Mouse (Mus musculus) lung, postnatal 4 days (tissue): Measurements from ENCODE around the gene Cnot1.

Source experiments
- DNase-seq, 2 experiments: peaks; one replicate each; pipeline ENCODE4 v3.0.0; 2021

The Cnot1 gene

GRCm38 (mm10) chr8:95716546-95717335 lies 90.5 kb downstream of the Cnot1 start:
- DNase-seq: no peak

- peak; percentile 87 to 90 for DNase-seq
Observed at GRCm38 (mm10) chr8:95715676-95716531, 91.4 kb downstream of the Cnot1 start, which contains the start of gene Setd6. Gene Setd6 (plus strand): TSS chr8:95715881.

GRCm38 (mm10) chr8:95714837-95715413 lies 92.3 kb downstream of the Cnot1 start:
- DNase-seq: no peak

- DNase-seq: no peak
Observed at GRCm38 (mm10) chr8:95714367-95714766, 92.9 kb downstream of the Cnot1 start.

- DNase-seq: peak; percentile 40 to 78
Observed at GRCm38 (mm10) chr8:95713100-95714010, 93.9 kb downstream of the Cnot1 start.

- DNase-seq: no peak
Observed at GRCm38 (mm10) chr8:95712395-95712794, 94.9 kb downstream of the Cnot1 start.

- DNase-seq: peak in 1 of 2 experiments; percentile 51
Observed at GRCm38 (mm10) chr8:95711029-95711428, 96.2 kb downstream of the Cnot1 start.

GRCm38 (mm10) chr8:95709579-95709978 lies 97.7 kb downstream of the Cnot1 start:
- DNase-seq: no peak

- DNase-seq: no peak
Observed at GRCm38 (mm10) chr8:95704538-95704937, 102.7 kb downstream of the Cnot1 start.

GRCm38 (mm10) chr8:95703461-95704260 lies 103.6 kb downstream of the Cnot1 start:
- DNase-seq: peak; percentile 29 to 48

GRCm38 (mm10) chr8:95702480-95703446 lies 104.5 kb downstream of the Cnot1 start:
- peak; percentile 85 to 86 for DNase-seq

- peak in 1 of 2 experiments; percentile 18 for DNase-seq
Observed at GRCm38 (mm10) chr8:95701809-95702208, 105.5 kb downstream of the Cnot1 start.

- no peak for DNase-seq
Observed at GRCm38 (mm10) chr8:95700282-95700681, 107.0 kb downstream of the Cnot1 start.

- DNase-seq: no peak
Observed at GRCm38 (mm10) chr8:95698179-95698578, 109.1 kb downstream of the Cnot1 start.

- DNase-seq: peak; percentile 73 to 86
Observed at GRCm38 (mm10) chr8:95697128-95697527, 110.1 kb downstream of the Cnot1 start.

GRCm38 (mm10) chr8:95696661-95697060 lies 110.6 kb downstream of the Cnot1 start:
- DNase-seq: no peak

- no peak for DNase-seq
Observed at GRCm38 (mm10) chr8:95694631-95695030, 112.6 kb downstream of the Cnot1 start.

GRCm38 (mm10) chr8:95690929-95691541 lies 116.2 kb downstream of the Cnot1 start:
- no peak for DNase-seq

GRCm38 (mm10) chr8:95688073-95688672 lies 119.1 kb downstream of the Cnot1 start:
- peak; percentile 68 to 76 for DNase-seq
